Mouse (Mus musculus): Measurements from ENCODE around the gene Nyx. TPM values are rescaled to one million over a fixed set of nuclear protein-coding genes. Genes with fewer than 3 reads are reported as not detected.
"Not testable (repeated sequence)": the region's sequence is repeated elsewhere in the genome, so short reads cannot be mapped to it uniquely, and the experiment has no call there.

Gene Nyx
- polyA plus RNA-seq (2015; fragmentation: Nextera tagmentation; extraction: Ambion mirVana), result 0.04 TPM in 1 of 2 replicates, not detected in the other

GRCm38 (mm10) chrX:13465810-13466209 is at the start of gene Nyx:
TSS of gene Nyx (plus strand) at chrX:13466110.
- H3K27ac ChIP-seq (ENCODE audit: low read length), result no peak within 1 kb of the TSS
- H3K9ac ChIP-seq (ENCODE audit: low read depth, low read length), result no peak within 1 kb of the TSS
- ATAC-seq (ENCODE audit: low read depth), result no peak
- WGBS (ENCODE audit: insufficient replicate concordance), result 69% methylated on average over 3 of the region's 3 CpGs
- no peak within 1 kb of the TSS for H3K4me3 ChIP-seq (ENCODE audit: low read depth, low read length)
- H3K27me3 ChIP-seq (ENCODE audit: control insufficient read depth, insufficient read depth, low read depth, low read length), result no peaks in the 10 kb centered on the region; the same call in 1 of the 2 replicates
- peaks cover 4% of the 10 kb centered on the region for H3K4me1 ChIP-seq (ENCODE audit: control insufficient read depth, low read depth, low read length)
- no peaks in the 10 kb centered on the region for H3K9me3 ChIP-seq (replicated peaks; ENCODE audit: control insufficient read depth, low read length)
- no peak within 1 kb of the TSS for H3K4me2 ChIP-seq (ENCODE audit: low read depth, low read length)
- H3K36me3 ChIP-seq (ENCODE audit: control insufficient read depth, insufficient read depth), result no peaks in the 10 kb centered on the region

- no peak overlapping the region for H3K4me2 ChIP-seq (ENCODE audit: low read depth, low read length)
- no peaks in the 10 kb centered on the region for H3K36me3 ChIP-seq (ENCODE audit: control insufficient read depth, insufficient read depth)
- WGBS (ENCODE audit: insufficient replicate concordance), result 42% methylated on average over 4 of the region's 4 CpGs
Measured at GRCm38 (mm10) chrX:13422047-13422446, 43.9 kb upstream of the Nyx start.

GRCm38 (mm10) chrX:13431421-13431820 is 34.5 kb upstream of the Nyx start:
- H3K4me2 ChIP-seq (ENCODE audit: low read depth, low read length), result no peak overlapping the region
- no peak overlapping the region for H3K9ac ChIP-seq (ENCODE audit: low read depth, low read length)
- no peak overlapping the region for H3K4me3 ChIP-seq (ENCODE audit: low read depth, low read length)
- H3K27me3 ChIP-seq (ENCODE audit: control insufficient read depth, insufficient read depth, low read depth, low read length), result no peaks in the 10 kb centered on the region; the same call in 1 of the 2 replicates
- ATAC-seq (ENCODE audit: low read depth), result no peak
- H3K4me1 ChIP-seq (ENCODE audit: control insufficient read depth, low read depth, low read length), result no peaks in the 10 kb centered on the region
- WGBS (ENCODE audit: insufficient replicate concordance), result 32% methylated on average over 6 of the region's 6 CpGs
- H3K27ac ChIP-seq (ENCODE audit: low read length), result no peak overlapping the region
- no peaks in the 10 kb centered on the region for H3K36me3 ChIP-seq (ENCODE audit: control insufficient read depth, insufficient read depth)
- no peaks in the 10 kb centered on the region for H3K9me3 ChIP-seq (replicated peaks; ENCODE audit: control insufficient read depth, low read length)

More at GRCm38 (mm10) chrX:13422047-13422446, 43.9 kb upstream of the Nyx start:
- Histone ChIP-seq H3K27me3 (ENCODE audit: control insufficient read depth, insufficient read depth, low read depth, low read length) (no peaks in the 10 kb centered on the region), H3K9me3 (replicated peaks; ENCODE audit: control insufficient read depth, low read length) (no peaks in the 10 kb centered on the region), H3K9ac (ENCODE audit: low read depth, low read length) (no peak overlapping the region), H3K27ac (ENCODE audit: low read length) (no peak overlapping the region), H3K4me1 (ENCODE audit: control insufficient read depth, low read depth, low read length) (no peaks in the 10 kb centered on the region), H3K4me3 (ENCODE audit: low read depth, low read length) (no peak overlapping the region)
- no peak for ATAC-seq (ENCODE audit: low read depth)

- not testable (repeated sequence) for H3K4me3 ChIP-seq (ENCODE audit: low read depth, low read length); H3K9ac ChIP-seq (ENCODE audit: low read depth, low read length); H3K9me3 ChIP-seq (replicated peaks; ENCODE audit: control insufficient read depth, low read length); H3K27me3 ChIP-seq (ENCODE audit: control insufficient read depth, insufficient read depth, low read depth, low read length); ATAC-seq (ENCODE audit: low read depth); H3K4me2 ChIP-seq (ENCODE audit: low read depth, low read length); H3K27ac ChIP-seq (ENCODE audit: low read length); H3K4me1 ChIP-seq (ENCODE audit: control insufficient read depth, low read depth, low read length); H3K36me3 ChIP-seq (ENCODE audit: control insufficient read depth, insufficient read depth)
- WGBS (ENCODE audit: insufficient replicate concordance), result 69% methylated on average over 2 of the region's 2 CpGs
Measured at GRCm38 (mm10) chrX:13436042-13436441, 29.9 kb upstream of the Nyx start.

- H3K9ac ChIP-seq (ENCODE audit: low read depth, low read length); H3K9me3 ChIP-seq (replicated peaks; ENCODE audit: control insufficient read depth, low read length); H3K4me2 ChIP-seq (ENCODE audit: low read depth, low read length); H3K36me3 ChIP-seq (ENCODE audit: control insufficient read depth, insufficient read depth); H3K4me3 ChIP-seq (ENCODE audit: low read depth, low read length); H3K4me1 ChIP-seq (ENCODE audit: control insufficient read depth, low read depth, low read length); H3K27ac ChIP-seq (ENCODE audit: low read length); ATAC-seq (ENCODE audit: low read depth); H3K27me3 ChIP-seq (ENCODE audit: control insufficient read depth, insufficient read depth, low read depth, low read length): not testable (repeated sequence)
- 68% methylated on average over 9 of the region's 9 CpGs for WGBS (ENCODE audit: insufficient replicate concordance)
Measured at GRCm38 (mm10) chrX:13456544-13456943, 9.4 kb upstream of the Nyx start.

- Histone ChIP-seq H3K4me3 (ENCODE audit: low read depth, low read length) (no peak overlapping the region), H3K4me2 (ENCODE audit: low read depth, low read length) (no peak overlapping the region), H3K4me1 (ENCODE audit: control insufficient read depth, low read depth, low read length) (peaks cover 4% of the 10 kb centered on the region), H3K27me3 (ENCODE audit: control insufficient read depth, insufficient read depth, low read depth, low read length) (no peaks in the 10 kb centered on the region), H3K9me3 (replicated peaks; ENCODE audit: control insufficient read depth, low read length) (no peaks in the 10 kb centered on the region), H3K27ac (ENCODE audit: low read length) (no peak overlapping the region), H3K9ac (ENCODE audit: low read depth, low read length) (no peak overlapping the region), H3K36me3 (ENCODE audit: control insufficient read depth, insufficient read depth) (no peaks in the 10 kb centered on the region)
- 60% methylated on average over 1 of the region's 1 CpGs for WGBS (ENCODE audit: insufficient replicate concordance)
- ATAC-seq (ENCODE audit: low read depth), result no peak
Measured at GRCm38 (mm10) chrX:13458766-13459165, 7.1 kb upstream of the Nyx start.

DNA sequence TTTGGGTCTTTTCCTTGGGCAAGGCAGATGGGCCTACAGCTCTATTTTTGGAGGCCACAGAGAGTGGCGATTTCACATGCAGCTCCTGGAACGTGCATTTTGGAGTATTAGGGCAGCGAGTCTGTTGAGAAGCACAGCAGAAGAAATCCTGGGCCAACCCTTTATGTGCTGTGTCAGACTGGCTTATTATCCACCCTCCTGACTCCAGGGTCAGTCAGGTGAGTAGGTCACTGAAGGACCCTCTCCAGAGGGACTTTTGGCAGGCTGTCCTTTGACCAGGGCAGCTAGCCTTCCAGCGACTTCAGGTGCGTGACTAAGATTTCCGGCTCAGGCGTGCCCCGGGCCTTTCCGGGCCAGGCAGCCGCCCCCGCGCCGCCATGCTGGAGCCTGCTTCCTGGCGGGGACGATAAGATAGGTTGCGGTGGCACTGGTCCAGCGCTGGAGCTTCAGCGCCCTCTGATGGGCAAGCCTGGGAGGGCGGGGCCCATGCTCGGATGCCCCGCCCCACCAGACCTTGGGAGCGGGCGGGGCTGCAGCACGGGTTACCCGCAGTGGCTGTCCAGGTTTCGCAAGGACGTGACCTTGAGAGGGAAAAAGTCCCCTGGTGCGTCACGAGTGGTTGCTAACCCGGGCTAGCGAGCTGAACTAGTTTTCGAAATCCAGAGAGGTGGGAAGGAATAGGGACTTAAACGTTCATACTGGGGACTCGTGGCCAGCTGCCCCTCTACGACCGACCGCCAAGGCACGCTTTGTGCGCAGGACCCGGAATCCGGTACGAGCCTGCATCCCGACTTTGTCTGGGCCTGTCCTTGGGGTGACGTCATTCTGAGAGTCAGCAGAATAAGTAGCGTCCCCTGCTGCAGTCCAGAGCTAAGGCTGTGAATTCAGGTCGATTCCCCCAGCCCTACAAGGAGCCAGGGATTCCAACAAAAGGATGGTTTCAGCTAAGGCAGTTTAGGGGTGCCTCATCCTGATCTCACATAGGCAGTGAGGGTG is 4.3 kb upstream of the Nyx start:
- peak overlapping the region; percentile 56 for H3K4me3 ChIP-seq (ENCODE audit: low read depth, low read length)
- WGBS (ENCODE audit: insufficient replicate concordance), result 17% methylated on average over 45 of the region's 46 CpGs
- H3K4me2 ChIP-seq (ENCODE audit: low read depth, low read length), result peak overlapping the region; percentile 67
- no peaks in the 10 kb centered on the region for H3K9me3 ChIP-seq (replicated peaks; ENCODE audit: control insufficient read depth, low read length)
- no peaks in the 10 kb centered on the region; the same call in 1 of the 2 replicates for H3K27me3 ChIP-seq (ENCODE audit: control insufficient read depth, insufficient read depth, low read depth, low read length)
- H3K4me1 ChIP-seq (ENCODE audit: control insufficient read depth, low read depth, low read length), result peaks cover 4% of the 10 kb centered on the region
- peak; percentile 95 for ATAC-seq (ENCODE audit: low read depth)
- H3K36me3 ChIP-seq (ENCODE audit: control insufficient read depth, insufficient read depth), result no peaks in the 10 kb centered on the region
- H3K9ac ChIP-seq (ENCODE audit: low read depth, low read length), result peak overlapping the region; percentile 57
- H3K27ac ChIP-seq (ENCODE audit: low read length), result peak overlapping the region; percentile 59

GRCm38 (mm10) chrX:13462982-13463517 is 2.9 kb upstream of the Nyx start:
- no peak overlapping the region for H3K4me3 ChIP-seq (ENCODE audit: low read depth, low read length)
- H3K36me3 ChIP-seq (ENCODE audit: control insufficient read depth, insufficient read depth), result no peaks in the 10 kb centered on the region
- H3K9ac ChIP-seq (ENCODE audit: low read depth, low read length), result no peak overlapping the region
- H3K4me2 ChIP-seq (ENCODE audit: low read depth, low read length), result no peak overlapping the region
- H3K9me3 ChIP-seq (replicated peaks; ENCODE audit: control insufficient read depth, low read length), result no peaks in the 10 kb centered on the region
- ATAC-seq (ENCODE audit: low read depth), result no peak
- 50% methylated on average over 2 of the region's 2 CpGs for WGBS (ENCODE audit: insufficient replicate concordance)
- no peaks in the 10 kb centered on the region; the same call in 1 of the 2 replicates for H3K27me3 ChIP-seq (ENCODE audit: control insufficient read depth, insufficient read depth, low read depth, low read length)
- peaks cover 4% of the 10 kb centered on the region for H3K4me1 ChIP-seq (ENCODE audit: control insufficient read depth, low read depth, low read length)
- H3K27ac ChIP-seq (ENCODE audit: low read length), result no peak overlapping the region

GRCm38 (mm10) chrX:13466681-13467080 is 771 bp downstream of the Nyx start:
- Histone ChIP-seq H3K4me3 (ENCODE audit: low read depth, low read length) (no peak overlapping the region), H3K4me2 (ENCODE audit: low read depth, low read length) (no peak overlapping the region), H3K9me3 (replicated peaks; ENCODE audit: control insufficient read depth, low read length) (no peaks in the 10 kb centered on the region), H3K9ac (ENCODE audit: low read depth, low read length) (no peak overlapping the region), H3K4me1 (ENCODE audit: control insufficient read depth, low read depth, low read length) (no peaks in the 10 kb centered on the region; the same call in 1 of the 2 replicates), H3K27me3 (ENCODE audit: control insufficient read depth, insufficient read depth, low read depth, low read length) (no peaks in the 10 kb centered on the region; the same call in 1 of the 2 replicates), H3K27ac (ENCODE audit: low read length) (no peak overlapping the region), H3K36me3 (ENCODE audit: control insufficient read depth, insufficient read depth) (no peaks in the 10 kb centered on the region)
- no peak for ATAC-seq (ENCODE audit: low read depth)
- 79% methylated on average over 2 of the region's 2 CpGs for WGBS (ENCODE audit: insufficient replicate concordance)

All from liver, embryonic 16.5 days (tissue).